Mouse (Mus musculus): ENCODE results near the gene Rgs8. TPM values are rescaled to one million over a fixed set of nuclear protein-coding genes. Genes with fewer than 3 reads are reported as not detected.

Gene Rgs8
- total and polyA plus RNA-seq, 2 experiments from 2014 or later = 31.1 to 40.7 TPM

GRCm38 (mm10) chr1:153749211-153749801 lies 96.5 kb downstream of the Rgs8 start, which contains the start of gene Rnasel:
Gene Rnasel, plus strand, starts transcription at chr1:153749426.
- Histone ChIP-seq H3K9ac (replicated peaks; ENCODE audit: low read length, poor library complexity, severe bottlenecking) (peak within 1 kb of the TSS; percentile 73), H3K4me3 (ENCODE audit: low read depth, low read length) (peak within 1 kb of the TSS; percentile 35), H3K4me2 (ENCODE audit: low read depth, low read length, poor library complexity, severe bottlenecking) (peak within 1 kb of the TSS; percentile 71), H3K27ac (ENCODE audit: low read depth, low read length) (peak within 1 kb of the TSS; percentile 79), H3K4me1 (ENCODE audit: insufficient read depth, low read length) (peaks cover 11% of the 10 kb centered on the region; the same call in 1 of the 2 replicates), H3K27me3 (ENCODE audit: insufficient read depth, low read length) (no peaks in the 10 kb centered on the region), H3K9me3 (ENCODE audit: low read length) (no peaks in the 10 kb centered on the region), H3K36me3 (ENCODE audit: insufficient read depth, low read length) (no peaks in the 10 kb centered on the region)
- DNase-seq (ENCODE audit: low spot score) (peak; percentile 92), ATAC-seq (ENCODE audit: low FRiP score) (peak; percentile 69)
- peak; percentile 94 for TF ChIP-seq CTCF (IDR thresholded peaks at IDR 0.05)
- 2% methylated on average over 18 of the region's 18 CpGs for WGBS

Other genes starting within 250 kb of the Rgs8 start
- gene Shcbp1l, start 227.9 kb upstream of the Rgs8 start, total RNA-seq (2014; rRNA removed) = 0.93 and 2.6 TPM in 2 replicates
- gene Shcbp1l, start 227.9 kb upstream of the Rgs8 start, polyA plus RNA-seq (2015; fragmentation: Nextera tagmentation; extraction: Ambion mirVana) = 1.2 and 1.3 TPM in 2 replicates
- gene Dhx9, start 165.4 kb upstream of the Rgs8 start, total RNA-seq (2014; rRNA removed) = 53.7 and 134 TPM in 2 replicates
- 20.3 and 30.0 TPM in 2 replicates for gene Dhx9, start 165.4 kb upstream of the Rgs8 start, polyA plus RNA-seq (2015; fragmentation: Nextera tagmentation; extraction: Ambion mirVana)
- gene Npl, start 103.0 kb upstream of the Rgs8 start, total RNA-seq (2014; rRNA removed) = 8.1 and 11.6 TPM in 2 replicates
- 12.0 and 12.3 TPM in 2 replicates for gene Npl, start 103.0 kb upstream of the Rgs8 start, polyA plus RNA-seq (2015; fragmentation: Nextera tagmentation; extraction: Ambion mirVana)
- gene Rgs16, start 87.3 kb downstream of the Rgs8 start, total RNA-seq (2014; rRNA removed) = 7.2 and 7.6 TPM in 2 replicates
- gene Rgs16, start 87.3 kb downstream of the Rgs8 start, polyA plus RNA-seq (2015; fragmentation: Nextera tagmentation; extraction: Ambion mirVana) = 9.7 and 10.7 TPM in 2 replicates
- gene Rnasel, start 96.4 kb downstream of the Rgs8 start, total RNA-seq (2014; rRNA removed) = 22.1 and 29.3 TPM in 2 replicates
- 15.7 and 17.4 TPM in 2 replicates for gene Rnasel, start 96.4 kb downstream of the Rgs8 start, polyA plus RNA-seq (2015; fragmentation: Nextera tagmentation; extraction: Ambion mirVana)
- 0.05 TPM in 1 of 2 replicates, not detected in the other for gene Rgsl1, start 191.1 kb downstream of the Rgs8 start, total RNA-seq (2014; rRNA removed)
- 0.12 and 0.18 TPM in 2 replicates for gene Rgsl1, start 191.1 kb downstream of the Rgs8 start, polyA plus RNA-seq (2015; fragmentation: Nextera tagmentation; extraction: Ambion mirVana)
- not detected in 2 replicates for gene Teddm1b, start 221.3 kb downstream of the Rgs8 start, total RNA-seq (2014; rRNA removed)
- 0.21 and 0.22 TPM in 2 replicates for gene Teddm1b, start 221.3 kb downstream of the Rgs8 start, polyA plus RNA-seq (2015; fragmentation: Nextera tagmentation; extraction: Ambion mirVana)
- gene Teddm1a, start 238.7 kb downstream of the Rgs8 start, total RNA-seq (2014; rRNA removed) = not detected in 2 replicates
- not detected in 2 replicates for gene Teddm1a, start 238.7 kb downstream of the Rgs8 start, polyA plus RNA-seq (2015; fragmentation: Nextera tagmentation; extraction: Ambion mirVana)
- gene Glul, start 246.9 kb downstream of the Rgs8 start, total RNA-seq (2014; rRNA removed) = 312 and 330 TPM in 2 replicates
- 237 and 250 TPM in 2 replicates for gene Glul, start 246.9 kb downstream of the Rgs8 start, polyA plus RNA-seq (2015; fragmentation: Nextera tagmentation; extraction: Ambion mirVana)
- 0.66 and 1.1 TPM in 2 replicates for gene Teddm2, start 247.2 kb downstream of the Rgs8 start, total RNA-seq (2014; rRNA removed)
- gene Teddm2, start 247.2 kb downstream of the Rgs8 start, polyA plus RNA-seq (2015; fragmentation: Nextera tagmentation; extraction: Ambion mirVana) = 1.2 and 1.7 TPM in 2 replicates

Data from midbrain, postnatal 0 days (tissue).